Mouse (Mus musculus) heart, postnatal 0 days (tissue): ENCODE data around the gene Vgll4.

Experiments
- CTCF ChIP-seq: IDR thresholded peaks from 2 replicates; pipeline ENCODE4 v1.5.1; 2016; ENCODE audit warnings: antibody characterized with exemption, control low read depth, low read depth
- EP300 ChIP-seq: IDR thresholded peaks from 2 replicates; pipeline ENCODE4 v1.6.1; 2016; ENCODE audit warnings: antibody characterized with exemption, low read depth

DNA sequence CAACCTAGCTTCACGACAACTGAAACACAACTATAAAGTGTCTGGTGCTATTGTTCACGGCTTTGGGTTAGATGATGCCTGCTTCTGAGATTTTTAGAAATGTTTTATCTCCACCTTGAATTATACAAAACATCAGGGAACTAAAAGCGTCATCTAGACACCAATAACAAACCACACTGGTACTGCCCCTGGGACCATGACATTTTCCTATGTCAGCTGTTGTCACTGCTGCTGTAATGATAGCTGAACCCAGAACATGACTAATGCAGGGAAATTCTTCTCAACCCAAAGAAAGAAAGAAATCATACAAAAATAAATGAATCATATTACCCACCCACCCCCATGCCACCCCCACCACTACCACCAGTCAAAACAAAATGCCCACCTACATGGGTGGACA is 65.0 kb downstream of the Vgll4 start:
- TF ChIP-seq CTCF, result no peak
- TF ChIP-seq EP300, result no peak
